Mouse (Mus musculus): ENCODE measurements around the gene Hnmt. TPM values are rescaled to one million over a fixed set of nuclear protein-coding genes. Genes with fewer than 3 reads are reported as not detected.

Hnmt gene
- polyA plus RNA-seq (2017; shearing (Covaris generic)), result not detected

GRCm38 (mm10) chr2:24049344-24049990 is at the start of gene Hnmt:
TSS of gene Hnmt (minus strand) at chr2:24049394.

GRCm38 (mm10) chr2:24096495-24096894 is 47.3 kb upstream of the Hnmt start, which contains the start of gene Tbpl2:
TSS of gene Tbpl2 (minus strand) at chr2:24096595.

Other genes with a start within 250 kb of the Hnmt start
- gene Tbpl2, start 47.2 kb upstream of the Hnmt start, polyA plus RNA-seq (2017; shearing (Covaris generic)), result not detected
- not detected for gene Il1f8, start 103.8 kb upstream of the Hnmt start, polyA plus RNA-seq (2017; shearing (Covaris generic))
- gene Il1f9, start 137.1 kb upstream of the Hnmt start, polyA plus RNA-seq (2017; shearing (Covaris generic)), result not detected
- not detected for gene Il1f6, start 166.0 kb upstream of the Hnmt start, polyA plus RNA-seq (2017; shearing (Covaris generic))
- gene Il1f5, start 227.6 kb upstream of the Hnmt start, polyA plus RNA-seq (2017; shearing (Covaris generic)), result not detected
- gene Il1f10, start 241.8 kb upstream of the Hnmt start, polyA plus RNA-seq (2017; shearing (Covaris generic)), result not detected